Mouse (Mus musculus): ENCODE results near the gene Pradc1.
"Not testable (repeated sequence)": the region's sequence is repeated elsewhere in the genome, so short reads cannot be mapped to it uniquely, and the experiment has no call there.

Pradc1 gene

GRCm38 (mm10) chr6:85450697-85451663 is 790 bp downstream of the Pradc1 start, which contains the start of gene Cct7:
Cct7 (plus strand) TSS chr6:85451514.
- DNase-seq (ENCODE audit: low spot score) = peak; percentile 98

- not testable (repeated sequence) for DNase-seq (ENCODE audit: low spot score)
These were observed 1.6 kb downstream of the Pradc1 start for GRCm38 (mm10) chr6:85450140-85450539.

GRCm38 (mm10) chr6:85447351-85447750 is 4.4 kb downstream of the Pradc1 start:
- no peak for DNase-seq (ENCODE audit: low spot score)

GRCm38 (mm10) chr6:85445286-85445685 is 6.5 kb downstream of the Pradc1 start:
- DNase-seq (ENCODE audit: low spot score) = no peak

- DNase-seq (ENCODE audit: low spot score) = no peak
These were observed 7.4 kb downstream of the Pradc1 start for GRCm38 (mm10) chr6:85444266-85444965.

- peak; percentile 33 for DNase-seq (ENCODE audit: low spot score)
These were observed 8.1 kb downstream of the Pradc1 start for GRCm38 (mm10) chr6:85443488-85444233.

GRCm38 (mm10) chr6:85441142-85441541 is 10.6 kb downstream of the Pradc1 start:
- DNase-seq (ENCODE audit: low spot score) = no peak

GRCm38 (mm10) chr6:85436631-85437030 is 15.1 kb downstream of the Pradc1 start:
- no peak for DNase-seq (ENCODE audit: low spot score)

- DNase-seq (ENCODE audit: low spot score) = no peak
These were observed 15.6 kb downstream of the Pradc1 start for GRCm38 (mm10) chr6:85436204-85436603.

- no peak for DNase-seq (ENCODE audit: low spot score)
These were observed 17.9 kb downstream of the Pradc1 start for GRCm38 (mm10) chr6:85433865-85434264.

- DNase-seq (ENCODE audit: low spot score) = peak; percentile 94
These were observed 19.8 kb downstream of the Pradc1 start, which contains the start of gene Smyd5 for GRCm38 (mm10) chr6:85431842-85432431. Smyd5 (plus strand) TSS chr6:85431989.

- no peak for DNase-seq (ENCODE audit: low spot score)
These were observed 20.4 kb downstream of the Pradc1 start for GRCm38 (mm10) chr6:85431274-85431841.

GRCm38 (mm10) chr6:85423836-85424379 is 27.9 kb downstream of the Pradc1 start, which contains the start of gene Noto:
Noto (plus strand) TSS chr6:85423886.
- DNase-seq (ENCODE audit: low spot score) = no peak

- DNase-seq (ENCODE audit: low spot score) = no peak
These were observed 32.6 kb downstream of the Pradc1 start for GRCm38 (mm10) chr6:85419150-85419549.

- DNase-seq (ENCODE audit: low spot score) = peak; percentile 70
These were observed 35.9 kb downstream of the Pradc1 start for GRCm38 (mm10) chr6:85415829-85416228.

- DNase-seq (ENCODE audit: low spot score) = peak; percentile 75
These were observed 40.9 kb downstream of the Pradc1 start for GRCm38 (mm10) chr6:85410771-85411273.

GRCm38 (mm10) chr6:85409003-85409402 is 42.8 kb downstream of the Pradc1 start:
- no peak for DNase-seq (ENCODE audit: low spot score)

GRCm38 (mm10) chr6:85403039-85403438 is 48.7 kb downstream of the Pradc1 start:
- DNase-seq (ENCODE audit: low spot score) = no peak

- DNase-seq (ENCODE audit: low spot score) = no peak
These were observed 49.2 kb downstream of the Pradc1 start for GRCm38 (mm10) chr6:85402613-85403012.

GRCm38 (mm10) chr6:85399715-85400114 is 52.1 kb downstream of the Pradc1 start:
- no peak for DNase-seq (ENCODE audit: low spot score)

GRCm38 (mm10) chr6:85397165-85397564 is 54.6 kb downstream of the Pradc1 start:
- DNase-seq (ENCODE audit: low spot score) = no peak

Data from yolk sac, embryonic 10.5 days (tissue).